Mouse (Mus musculus): Measurements from ENCODE around the gene Olfr889.
"Not testable (repeated sequence)": the region's sequence is repeated elsewhere in the genome, so short reads cannot be mapped to it uniquely, and the experiment has no call there.

The Olfr889 gene

DNA sequence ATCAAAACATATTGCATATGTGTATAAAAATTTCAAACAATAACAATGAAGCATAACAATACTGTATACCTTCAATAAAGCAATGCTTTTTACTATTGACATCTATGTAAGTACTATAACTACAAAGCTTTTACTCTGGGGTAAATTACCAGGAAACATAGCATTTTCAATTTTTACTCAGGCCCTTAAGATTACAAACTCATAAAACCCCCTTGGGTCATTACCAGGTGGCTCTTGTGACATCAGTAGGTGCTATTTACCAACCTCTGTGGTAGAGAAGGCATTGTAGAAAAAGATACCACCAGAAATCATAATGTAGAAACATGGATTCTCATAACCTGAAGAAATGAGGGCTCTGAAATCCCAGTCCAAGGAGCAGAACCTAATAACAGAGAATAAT is at the start of gene Olfr889:
Gene Olfr889 (plus strand): TSS at position 301 of the 400 bp plus-strand sequence.
- DNase-seq = no peak

DNA sequence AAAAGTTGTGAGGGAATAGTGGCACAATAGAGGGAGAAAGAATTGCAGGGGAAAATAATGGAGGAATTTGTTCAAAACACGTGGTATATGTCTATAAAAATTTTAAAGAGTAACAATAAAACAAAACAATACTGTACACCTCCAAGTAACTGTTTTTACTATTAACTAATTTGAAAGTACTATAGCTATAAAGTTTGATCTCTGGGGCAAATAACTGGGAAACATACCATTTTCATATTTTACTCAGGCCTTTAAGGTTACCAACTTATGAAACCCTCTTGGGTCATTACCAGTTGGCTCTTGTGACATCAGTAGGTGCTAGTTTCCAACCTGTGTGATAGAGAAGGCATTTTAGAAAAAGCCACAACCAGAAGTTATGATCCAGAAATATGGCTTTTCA is 31.2 kb upstream of the Olfr889 start, which contains the start of gene Olfr887:
Gene Olfr887 (plus strand): TSS at position 301 of the 400 bp plus-strand sequence.
- no peak for DNase-seq

DNA sequence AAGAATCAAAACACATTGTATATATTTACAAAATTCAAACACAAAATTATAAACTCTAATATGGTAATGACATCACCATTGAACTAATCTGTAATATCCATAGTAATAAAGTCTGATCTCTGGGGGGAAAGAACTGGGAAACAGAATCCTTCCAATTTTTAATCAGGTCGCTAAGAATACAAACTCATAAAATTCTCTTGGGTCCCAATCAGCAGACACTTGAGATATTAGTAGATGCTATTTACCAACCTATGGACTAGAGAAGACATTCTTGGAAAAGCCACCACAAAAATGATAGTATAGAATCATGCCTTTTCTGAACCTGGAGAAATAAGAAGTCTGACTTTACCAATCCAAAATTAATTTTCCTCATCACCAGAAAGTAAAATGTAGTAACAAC is 7.2 kb upstream of the Olfr889 start, which contains the start of gene Olfr888:
Gene Olfr888 (plus strand): TSS at position 301 of the 400 bp plus-strand sequence.
- DNase-seq = no peak

DNA sequence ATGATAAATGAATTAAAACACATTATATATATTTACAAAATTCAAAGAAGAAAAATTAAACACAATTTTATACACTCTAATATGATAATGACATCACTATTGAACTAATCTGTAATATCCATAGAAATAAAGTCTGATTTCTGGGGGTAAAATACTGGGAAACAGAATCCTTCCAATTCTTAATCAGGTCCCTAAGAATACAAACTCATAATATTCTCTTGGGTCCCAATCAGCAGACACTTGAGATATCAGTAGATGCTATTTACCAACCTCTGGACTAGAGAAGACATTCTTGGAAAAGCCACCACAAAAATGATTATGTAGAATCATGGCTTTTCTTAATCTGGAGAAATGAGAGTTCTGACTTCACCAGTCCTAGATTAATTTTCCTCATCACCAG is 27.2 kb downstream of the Olfr889 start, which contains the start of gene Olfr890:
Gene Olfr890 (plus strand): TSS at position 301 of the 400 bp plus-strand sequence.
- DNase-seq = no peak

DNA sequence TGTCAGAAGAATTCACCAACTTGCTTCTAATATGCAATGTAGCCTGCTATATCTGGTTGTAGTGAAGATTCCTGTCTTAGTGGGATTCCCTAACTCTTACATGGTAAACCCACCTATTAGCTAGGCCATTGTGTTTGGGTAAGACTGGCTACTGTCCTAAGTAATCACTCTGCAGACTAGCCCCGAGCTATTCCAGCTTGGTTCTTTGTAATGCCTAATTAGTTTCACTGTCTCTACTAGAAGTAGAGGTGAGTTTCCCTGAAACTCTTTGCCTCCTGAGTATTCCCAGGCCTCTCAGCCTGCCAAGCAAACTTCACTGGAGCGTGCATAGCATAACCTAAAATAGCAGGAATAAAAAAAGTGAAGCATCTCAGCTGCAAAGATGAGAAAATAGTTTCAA is 53.3 kb downstream of the Olfr889 start:
- not testable (repeated sequence) for DNase-seq
